Mouse (Mus musculus) bone marrow, adult 2 months (tissue): ENCODE data around the gene Zfp281.

Experiments used
- CTCF ChIP-seq: fragments of 200-500 bp; IDR thresholded peaks from 2 replicates; pipeline ENCODE4 v1.5.1; 2011; ENCODE audit warnings: low read length, control low read depth; ENCODE audit not compliant: control insufficient read depth, insufficient read depth
- POLR2A ChIP-seq: fragments of 200-500 bp; IDR thresholded peaks from 2 replicates; pipeline ENCODE4 v1.6.1; 2011; ENCODE audit warnings: low read depth, mild to moderate bottlenecking, control low read depth, low read length, borderline replicate concordance; ENCODE audit not compliant: control insufficient read depth

DNA sequence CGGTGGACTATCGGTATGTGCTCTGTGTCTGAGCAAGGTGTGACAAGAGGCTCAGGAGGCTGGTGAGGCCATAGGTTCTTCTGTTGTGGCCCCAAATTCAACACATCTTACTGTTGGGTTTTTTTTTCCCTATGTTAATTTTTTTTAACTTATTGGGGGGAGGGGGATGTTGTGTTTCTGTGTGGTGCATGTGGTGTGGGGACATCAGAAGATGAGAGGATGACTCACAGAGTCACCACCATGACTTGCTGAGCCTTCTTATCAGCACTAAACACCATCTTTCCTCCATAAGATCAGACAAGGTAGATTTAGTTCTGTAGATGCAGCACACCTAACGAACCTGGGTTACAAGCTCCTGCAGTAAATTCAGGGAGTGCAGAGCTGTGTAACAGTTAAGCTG is 27.4 kb downstream of the Zfp281 start:
- TF ChIP-seq POLR2A (no peak), CTCF (no peak)
